Mouse (Mus musculus): Measurements from ENCODE around the gene Hectd4. TPM values are rescaled to one million over a fixed set of nuclear protein-coding genes. Genes with fewer than 3 reads are reported as not detected.
A peak's percentile ranks its signal among the peaks of the same experiment; 100 is the strongest.

Gene Hectd4
- polyA plus RNA-seq (2016; fragmentation: Nextera tagmentation; extraction: Ambion mirVana) = 7.0 and 8.4 TPM in 2 replicates

- no peaks in the 10 kb centered on the region for H3K36me3 ChIP-seq
- H3K9ac ChIP-seq (replicated peaks) = peak within 1 kb of the TSS; percentile 87
- no peaks in the 10 kb centered on the region for H3K9me3 ChIP-seq
- ATAC-seq (ENCODE audit: insufficient number of reproducible peaks, insufficient read depth, low FRiP score, low TSS enrichment, low read depth) = peak; percentile 76
- H3K27me3 ChIP-seq = no peaks in the 10 kb centered on the region
- under 1% methylated on average over 62 of the region's 90 CpGs for WGBS
- peak within 1 kb of the TSS; percentile 88 for H3K4me3 ChIP-seq (replicated peaks)
- H3K27ac ChIP-seq = peak within 1 kb of the TSS; percentile 74
- H3K4me1 ChIP-seq (replicated peaks) = peaks cover 10% of the 10 kb centered on the region
- H3K4me2 ChIP-seq = peak within 1 kb of the TSS; percentile 95
These were observed at the start of gene Hectd4 for GRCm38 (mm10) chr5:121219980-121220731. Gene Hectd4 (plus strand): TSS chr5:121220219.

DNA sequence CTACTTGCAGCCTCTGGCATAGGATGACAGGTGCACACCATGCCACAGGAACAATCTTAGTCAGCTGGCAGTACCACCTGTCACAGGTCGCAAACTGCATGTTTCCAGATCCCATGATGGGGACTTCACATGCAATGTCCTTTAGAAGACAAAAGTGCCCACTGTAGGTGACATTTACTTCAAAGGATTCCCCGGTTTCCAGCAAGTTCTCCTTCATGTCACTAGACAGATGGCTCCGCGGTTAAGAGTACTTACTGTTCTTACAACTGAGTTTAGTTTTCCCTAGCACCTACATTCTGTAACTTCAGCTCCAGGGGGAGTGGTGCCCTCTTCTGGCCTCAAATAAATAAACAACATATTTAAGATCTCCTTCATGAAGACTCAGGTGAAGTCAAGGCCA is 47.2 kb upstream of the Hectd4 start:
- WGBS = 88% methylated on average over 4 of the region's 4 CpGs
- Histone ChIP-seq H3K36me3 (peaks cover 43% of the 10 kb centered on the region), H3K9ac (replicated peaks) (no peak overlapping the region), H3K27ac (no peak overlapping the region), H3K27me3 (no peaks in the 10 kb centered on the region), H3K4me1 (replicated peaks) (no peaks in the 10 kb centered on the region), H3K4me2 (no peak overlapping the region), H3K4me3 (replicated peaks) (no peak overlapping the region), H3K9me3 (no peaks in the 10 kb centered on the region)
- no peak for ATAC-seq (ENCODE audit: insufficient number of reproducible peaks, insufficient read depth, low FRiP score, low TSS enrichment, low read depth)

DNA sequence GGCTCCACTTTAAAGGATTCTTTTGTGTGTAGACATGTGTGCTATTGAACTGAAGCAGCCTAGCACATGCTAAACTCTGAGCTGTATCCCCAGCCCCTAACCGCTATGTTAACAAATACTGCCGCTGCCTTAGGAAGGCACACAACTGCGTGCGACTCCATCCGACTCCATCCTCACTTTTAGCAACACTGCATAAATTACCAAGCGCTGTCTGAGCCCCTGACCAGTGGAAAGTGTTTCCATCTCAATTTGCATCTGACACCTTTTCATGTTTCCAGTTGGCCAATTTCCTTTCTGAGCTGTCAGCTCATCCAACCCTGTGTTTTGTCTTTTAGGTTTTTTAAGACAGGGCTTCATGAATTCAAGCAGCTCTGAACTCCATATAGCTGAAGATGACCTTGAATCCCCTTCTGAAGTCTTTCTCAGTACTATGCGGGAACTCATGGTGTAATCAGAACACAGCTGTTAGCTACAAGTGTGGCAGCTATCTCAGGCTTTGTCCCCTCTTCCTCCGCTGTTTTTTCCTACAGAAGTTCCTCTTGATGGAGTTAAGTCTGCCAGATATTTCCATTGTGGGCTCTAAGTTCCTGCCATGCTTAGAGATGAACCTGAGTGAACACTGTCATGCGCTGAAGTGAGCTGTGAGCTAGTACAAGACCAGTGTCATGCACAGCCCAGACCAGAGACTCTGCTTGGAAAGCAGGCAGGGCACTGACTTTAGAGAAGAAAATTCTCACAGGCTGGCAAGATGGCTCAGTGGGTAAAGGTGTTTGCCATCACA is 40.8 kb upstream of the Hectd4 start:
- H3K27ac ChIP-seq = no peak overlapping the region
- H3K36me3 ChIP-seq = peaks cover 5% of the 10 kb centered on the region
- H3K4me2 ChIP-seq = no peak overlapping the region
- no peak overlapping the region for H3K9ac ChIP-seq (replicated peaks)
- 73% methylated on average over 9 of the region's 9 CpGs for WGBS
- no peaks in the 10 kb centered on the region for H3K9me3 ChIP-seq
- no peak overlapping the region for H3K4me3 ChIP-seq (replicated peaks)
- H3K4me1 ChIP-seq (replicated peaks) = 0 out of 2 replicates have a peak, but pooled peaks cover 5% of the 10 kb centered on the region
- no peak for ATAC-seq (ENCODE audit: insufficient number of reproducible peaks, insufficient read depth, low FRiP score, low TSS enrichment, low read depth)
- no peaks in the 10 kb centered on the region for H3K27me3 ChIP-seq

- Histone ChIP-seq H3K4me1 (replicated peaks) (peaks cover 28% of the 10 kb centered on the region), H3K27me3 (no peaks in the 10 kb centered on the region), H3K36me3 (no peaks in the 10 kb centered on the region; the same call in 1 of the 2 replicates), H3K9me3 (no peaks in the 10 kb centered on the region), H3K4me3 (replicated peaks) (no peak overlapping the region), H3K27ac (no peak overlapping the region), H3K9ac (replicated peaks) (no peak overlapping the region), H3K4me2 (no peak overlapping the region)
- WGBS = 51% methylated on average over 9 of the region's 9 CpGs
- no peak for ATAC-seq (ENCODE audit: insufficient number of reproducible peaks, insufficient read depth, low FRiP score, low TSS enrichment, low read depth)
These were observed 36.8 kb upstream of the Hectd4 start for GRCm38 (mm10) chr5:121183269-121183668.

DNA sequence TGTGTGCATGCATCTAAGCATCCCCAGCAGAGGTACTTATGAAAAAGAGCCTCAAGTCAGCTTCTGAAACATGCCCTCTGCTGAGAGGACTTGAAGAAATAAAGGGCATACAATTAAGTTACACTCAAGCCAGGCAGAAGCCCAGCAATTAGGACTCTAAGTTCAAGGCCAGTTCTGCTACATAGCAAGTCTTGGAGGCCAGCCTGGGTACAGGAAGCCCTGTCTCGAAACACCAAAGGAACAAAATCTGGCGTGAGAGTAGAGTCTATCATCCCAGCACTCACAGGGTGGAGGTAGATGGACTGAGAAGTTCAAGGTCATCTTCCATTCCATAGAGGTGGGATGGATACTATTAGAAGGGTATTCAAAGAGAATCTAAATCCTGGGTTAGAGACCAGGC is 35.6 kb upstream of the Hectd4 start:
- H3K36me3 ChIP-seq = no peaks in the 10 kb centered on the region; the same call in 1 of the 2 replicates
- no peaks in the 10 kb centered on the region for H3K9me3 ChIP-seq
- H3K27me3 ChIP-seq = no peaks in the 10 kb centered on the region
- H3K27ac ChIP-seq = no peak overlapping the region
- no peak overlapping the region for H3K9ac ChIP-seq (replicated peaks)
- peaks cover 38% of the 10 kb centered on the region for H3K4me1 ChIP-seq (replicated peaks)
- 52% methylated on average over 2 of the region's 2 CpGs for WGBS
- ATAC-seq (ENCODE audit: insufficient number of reproducible peaks, insufficient read depth, low FRiP score, low TSS enrichment, low read depth) = no peak
- H3K4me3 ChIP-seq (replicated peaks) = no peak overlapping the region
- H3K4me2 ChIP-seq = no peak overlapping the region

- Histone ChIP-seq H3K27ac (no peak overlapping the region), H3K4me3 (replicated peaks) (no peak overlapping the region), H3K4me1 (replicated peaks) (peaks cover 41% of the 10 kb centered on the region), H3K4me2 (no peak overlapping the region), H3K9ac (replicated peaks) (0 out of 2 replicates have a peak overlapping the region, but pooled peaks have one; percentile 27), H3K36me3 (no peaks in the 10 kb centered on the region; the same call in 1 of the 2 replicates), H3K27me3 (no peaks in the 10 kb centered on the region), H3K9me3 (no peaks in the 10 kb centered on the region)
- WGBS = 17% methylated on average over 11 of the region's 11 CpGs
- no peak for ATAC-seq (ENCODE audit: insufficient number of reproducible peaks, insufficient read depth, low FRiP score, low TSS enrichment, low read depth)
These were observed 35.0 kb upstream of the Hectd4 start for GRCm38 (mm10) chr5:121184945-121185551.

- no peak for ATAC-seq (ENCODE audit: insufficient number of reproducible peaks, insufficient read depth, low FRiP score, low TSS enrichment, low read depth)
- Histone ChIP-seq H3K9me3 (no peaks in the 10 kb centered on the region), H3K9ac (replicated peaks) (no peak overlapping the region), H3K27me3 (no peaks in the 10 kb centered on the region), H3K27ac (no peak overlapping the region), H3K36me3 (no peaks in the 10 kb centered on the region; the same call in 1 of the 2 replicates), H3K4me2 (no peak overlapping the region), H3K4me1 (replicated peaks) (peaks cover 46% of the 10 kb centered on the region), H3K4me3 (replicated peaks) (no peak overlapping the region)
- 92% methylated on average over 8 of the region's 8 CpGs for WGBS
These were observed 32.4 kb upstream of the Hectd4 start for GRCm38 (mm10) chr5:121187580-121188001.

DNA sequence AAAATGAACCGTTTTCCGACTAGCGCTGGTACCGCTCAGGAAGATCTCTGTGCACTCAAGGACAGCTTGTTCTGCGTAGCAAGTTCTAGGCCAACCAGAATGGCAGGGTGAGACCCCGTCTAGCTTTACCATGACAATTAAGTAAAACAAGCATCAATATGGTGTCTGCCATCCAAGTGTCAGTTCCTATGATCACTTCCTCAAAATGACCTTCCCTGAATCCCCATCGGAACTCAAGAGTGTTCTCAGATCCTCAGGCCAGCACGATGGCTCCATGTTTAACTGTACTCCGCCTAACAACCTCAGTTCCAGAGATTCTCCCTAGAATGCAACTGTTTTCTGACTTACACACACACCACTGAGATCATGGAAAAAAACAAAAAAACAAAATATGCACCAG is 31.8 kb upstream of the Hectd4 start:
- no peaks in the 10 kb centered on the region for H3K9me3 ChIP-seq
- 89% methylated on average over 9 of the region's 9 CpGs for WGBS
- no peak overlapping the region for H3K27ac ChIP-seq
- H3K27me3 ChIP-seq = no peaks in the 10 kb centered on the region
- ATAC-seq (ENCODE audit: insufficient number of reproducible peaks, insufficient read depth, low FRiP score, low TSS enrichment, low read depth) = no peak
- no peak overlapping the region for H3K4me2 ChIP-seq
- H3K36me3 ChIP-seq = no peaks in the 10 kb centered on the region; the same call in 1 of the 2 replicates
- H3K4me3 ChIP-seq (replicated peaks) = no peak overlapping the region
- peaks cover 46% of the 10 kb centered on the region for H3K4me1 ChIP-seq (replicated peaks)
- H3K9ac ChIP-seq (replicated peaks) = no peak overlapping the region

DNA sequence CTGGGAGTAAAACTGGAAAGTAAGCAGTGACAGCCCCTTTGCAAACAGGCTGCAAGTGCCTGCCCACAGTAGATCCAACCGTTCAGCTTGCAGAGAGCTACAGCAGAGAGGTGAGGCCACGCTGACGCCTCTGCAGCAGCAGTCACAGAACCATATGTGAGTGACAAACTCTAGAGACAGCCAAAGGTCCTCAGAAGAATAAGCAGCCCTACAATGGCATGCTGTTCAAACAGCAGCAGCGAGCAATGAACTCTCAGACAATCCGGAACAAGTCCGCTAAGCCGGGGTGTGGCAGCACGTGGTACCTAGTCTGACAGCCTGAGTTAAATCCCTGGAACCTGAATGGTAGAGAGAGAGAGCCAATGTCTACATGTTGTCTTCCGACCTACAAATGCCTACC is 30.8 kb upstream of the Hectd4 start:
- Histone ChIP-seq H3K4me2 (no peak overlapping the region), H3K4me1 (replicated peaks) (peaks cover 41% of the 10 kb centered on the region), H3K27me3 (no peaks in the 10 kb centered on the region), H3K27ac (no peak overlapping the region), H3K4me3 (replicated peaks) (no peak overlapping the region), H3K36me3 (no peaks in the 10 kb centered on the region), H3K9ac (replicated peaks) (no peak overlapping the region), H3K9me3 (no peaks in the 10 kb centered on the region)
- no peak for ATAC-seq (ENCODE audit: insufficient number of reproducible peaks, insufficient read depth, low FRiP score, low TSS enrichment, low read depth)
- WGBS = 83% methylated on average over 9 of the region's 9 CpGs

DNA sequence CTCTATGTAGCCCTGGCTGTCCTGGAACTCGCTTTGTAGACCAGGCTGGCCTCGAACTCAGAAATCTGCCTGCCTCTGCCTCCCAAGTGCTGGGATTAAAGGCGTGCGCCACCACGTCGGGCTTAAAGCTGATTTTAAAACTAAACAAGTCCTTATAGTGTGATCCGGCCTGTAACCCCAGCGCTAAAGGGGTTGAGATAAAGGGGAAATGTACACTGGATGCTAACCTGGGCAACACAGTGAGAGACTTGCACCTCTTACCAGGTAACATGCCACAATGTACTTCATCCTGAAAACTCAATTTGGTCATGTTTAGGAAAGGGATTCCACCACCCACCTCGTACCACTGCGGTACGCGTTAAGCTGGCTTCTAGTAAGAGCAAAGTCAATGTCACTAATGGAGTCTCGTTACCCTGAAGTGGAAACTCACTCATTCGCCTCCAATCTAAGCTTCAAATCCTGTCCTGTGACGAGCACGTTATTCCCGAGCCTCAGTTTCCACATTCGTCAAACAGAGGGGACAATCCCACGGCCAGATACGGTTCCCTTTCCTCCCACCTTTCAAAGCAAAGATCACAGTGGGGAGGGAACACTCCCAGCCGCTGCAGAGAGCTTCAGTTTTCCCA is 29.7 kb upstream of the Hectd4 start:
- H3K4me2 ChIP-seq = peak overlapping the region; percentile 73
- no peak for ATAC-seq (ENCODE audit: insufficient number of reproducible peaks, insufficient read depth, low FRiP score, low TSS enrichment, low read depth)
- no peaks in the 10 kb centered on the region for H3K27me3 ChIP-seq
- H3K9me3 ChIP-seq = no peaks in the 10 kb centered on the region
- peak overlapping the region; percentile 95 for H3K4me3 ChIP-seq (replicated peaks)
- no peaks in the 10 kb centered on the region for H3K36me3 ChIP-seq
- peak overlapping the region; percentile 83 for H3K27ac ChIP-seq
- peak overlapping the region; percentile 95 for H3K9ac ChIP-seq (replicated peaks)
- peaks cover 35% of the 10 kb centered on the region for H3K4me1 ChIP-seq (replicated peaks)
- 31% methylated on average over 21 of the region's 21 CpGs for WGBS
